Mouse (Mus musculus) heart, embryonic 16.5 days (tissue): ENCODE measurements around the gene Nop10. TPM values are rescaled to one million over a fixed set of nuclear protein-coding genes. Genes with fewer than 3 reads are reported as not detected.
"Not testable (repeated sequence)": the region's sequence is repeated elsewhere in the genome, so short reads cannot be mapped to it uniquely, and the experiment has no call there.

Experiments used
- ATAC-seq: fragments of 200-750 bp; cut with Nextera tagmentation; replicated peaks from 2 replicates; pipeline ENCODE4 v1.8.0; 2017; ENCODE audit warnings: moderate number of reproducible peaks; ENCODE audit not compliant: insufficient read depth, low FRiP score; ENCODE audit errors: extremely low read depth
- H3K27ac ChIP-seq: fragments of 300-500 bp; sonication (generic); 2 replicates; pipeline ENCODE4 v1.5.1; 2014; ENCODE audit warnings: mild to moderate bottlenecking, low read length, control low read depth, moderate library complexity
- H3K27me3 ChIP-seq: fragments of 300-500 bp; sonication (generic); 2 replicates; pipeline ENCODE4 v1.6.1; 2014; ENCODE audit warnings: low read length, mixed read lengths; ENCODE audit not compliant: control insufficient read depth, insufficient read depth
- H3K36me3 ChIP-seq: fragments of 300-500 bp; sonication (generic); 2 replicates; pipeline ENCODE4 v1.6.1; 2014; ENCODE audit not compliant: control insufficient read depth, insufficient read depth
- H3K4me1 ChIP-seq: fragments of 300-500 bp; sonication (generic); 2 replicates; pipeline ENCODE4 v1.6.1; 2014; ENCODE audit warnings: low read length, mixed read lengths; ENCODE audit not compliant: control insufficient read depth, insufficient read depth
- H3K4me2 ChIP-seq: fragments of 300-500 bp; sonication (generic); 2 replicates; pipeline ENCODE4 v1.6.1; 2014; ENCODE audit warnings: low read depth, mild to moderate bottlenecking, control low read depth, low read length
- H3K4me3 ChIP-seq: fragments of 300-500 bp; sonication (generic); 2 replicates; pipeline ENCODE4 v1.5.1; 2014; ENCODE audit warnings: mild to moderate bottlenecking, control low read depth, low read length
- H3K9ac ChIP-seq: fragments of 300-500 bp; sonication (generic); 2 replicates; pipeline ENCODE4 v1.6.1; 2014; ENCODE audit warnings: low read length, control low read depth
- H3K9me3 ChIP-seq: fragments of 300-500 bp; sonication (generic); replicated peaks from 2 replicates; pipeline ENCODE4 v1.6.1; 2016; ENCODE audit warnings: low read length; ENCODE audit not compliant: control insufficient read depth
- WGBS: fragments of 180-500 bp; shearing (Covaris S2); extraction: QIAGEN DNeasy Blood & Tissue Kit; methylation state at CpG from one replicate; pipeline ENCODE4 v1.1.7; 2014; 5-methylcytosine and 5-hydroxymethylcytosine counted together
- polyA plus RNA-seq: library from polyadenylated mRNA; unstranded; fragments of >200 nt; fragmentation: Nextera tagmentation; extraction: Ambion mirVana; gene quantifications from 2 replicates; pipeline ENCODE4 v1.2.1, GENCODE M21; 2015

Nop10 gene
- polyA plus RNA-seq, 1 experiment from 2014 or later = 169 TPM

- Histone ChIP-seq H3K9me3 (no peaks in the 10 kb centered on the region), H3K9ac (no peak overlapping the region), H3K4me1 (peaks cover 16% of the 10 kb centered on the region), H3K4me2 (no peak overlapping the region), H3K36me3 (peaks cover 6% of the 10 kb centered on the region; the same call in 1 of the 2 replicates), H3K4me3 (no peak overlapping the region), H3K27me3 (no peaks in the 10 kb centered on the region), H3K27ac (no peak overlapping the region)
- ATAC-seq = no peak
- 58% methylated on average over 2 of the region's 2 CpGs for WGBS
These were observed 11.2 kb downstream of the Nop10 start for GRCm38 (mm10) chr2:112272909-112273308.

DNA sequence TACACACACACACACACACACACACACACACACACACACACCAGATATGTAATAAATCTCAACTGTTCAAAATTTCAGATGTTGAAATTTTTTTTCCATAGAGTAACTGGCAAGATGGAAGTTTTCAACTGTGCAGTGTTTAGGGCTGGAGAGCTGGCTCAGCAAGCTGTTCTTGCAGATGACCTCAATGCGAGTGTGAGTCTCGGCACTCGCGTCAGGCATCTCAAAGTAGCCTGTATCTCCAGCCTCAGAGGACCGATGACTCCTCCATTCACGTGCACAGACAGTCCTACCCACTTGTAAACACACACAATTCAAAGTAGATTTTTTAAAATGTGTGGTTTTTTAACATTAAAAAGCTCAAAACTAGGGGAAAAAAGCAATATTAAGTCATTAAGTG lies 11.7 kb downstream of the Nop10 start:
- no peak for ATAC-seq
- Histone ChIP-seq H3K27me3 (no peaks in the 10 kb centered on the region), H3K4me1 (peaks cover 13% of the 10 kb centered on the region), H3K36me3 (peaks cover 6% of the 10 kb centered on the region; the same call in 1 of the 2 replicates), H3K27ac (no peak overlapping the region; the same call in 1 of the 2 replicates), H3K9ac (no peak overlapping the region), H3K4me2 (no peak overlapping the region), H3K4me3 (no peak overlapping the region), H3K9me3 (no peaks in the 10 kb centered on the region)
- 76% methylated on average over 6 of the region's 6 CpGs for WGBS

DNA sequence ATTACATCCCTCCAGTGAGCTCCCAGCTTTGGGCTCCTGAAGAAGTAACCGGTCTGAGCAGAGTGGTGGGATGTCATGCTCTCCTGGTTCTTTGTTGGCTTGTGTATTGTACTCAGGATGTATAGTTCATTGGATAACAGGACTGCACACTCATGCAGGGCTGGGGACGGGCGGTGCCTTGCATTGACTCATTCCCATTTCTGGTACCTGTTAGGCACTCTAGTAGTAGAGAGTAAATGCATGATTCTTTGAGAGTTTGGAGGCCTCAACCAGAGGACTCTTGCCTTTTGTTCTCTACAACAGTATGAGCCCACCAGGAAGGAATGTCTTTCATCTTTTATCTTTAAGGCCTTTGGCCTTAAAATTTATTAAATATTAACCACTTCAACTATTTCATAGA lies 15.1 kb downstream of the Nop10 start:
- no peaks in the 10 kb centered on the region for H3K9me3 ChIP-seq
- no peak for ATAC-seq
- H3K4me1 ChIP-seq = peaks cover 4% of the 10 kb centered on the region; the same call in 1 of the 2 replicates
- H3K36me3 ChIP-seq = peaks cover 6% of the 10 kb centered on the region; the same call in 1 of the 2 replicates
- no peak overlapping the region for H3K27ac ChIP-seq
- no peak overlapping the region for H3K4me2 ChIP-seq
- H3K27me3 ChIP-seq = no peaks in the 10 kb centered on the region
- 92% methylated on average over 3 of the region's 3 CpGs for WGBS
- no peak overlapping the region for H3K4me3 ChIP-seq
- no peak overlapping the region for H3K9ac ChIP-seq

- Histone ChIP-seq H3K4me2 (no peak overlapping the region), H3K27ac (no peak overlapping the region), H3K4me3 (no peak overlapping the region), H3K9me3 (no peaks in the 10 kb centered on the region), H3K36me3 (no peaks in the 10 kb centered on the region), H3K27me3 (no peaks in the 10 kb centered on the region), H3K9ac (no peak overlapping the region), H3K4me1 (peaks cover 17% of the 10 kb centered on the region)
- 90% methylated on average over 1 of the region's 1 CpGs for WGBS
- ATAC-seq = no peak
These were observed 21.1 kb downstream of the Nop10 start for GRCm38 (mm10) chr2:112282846-112283245.

DNA sequence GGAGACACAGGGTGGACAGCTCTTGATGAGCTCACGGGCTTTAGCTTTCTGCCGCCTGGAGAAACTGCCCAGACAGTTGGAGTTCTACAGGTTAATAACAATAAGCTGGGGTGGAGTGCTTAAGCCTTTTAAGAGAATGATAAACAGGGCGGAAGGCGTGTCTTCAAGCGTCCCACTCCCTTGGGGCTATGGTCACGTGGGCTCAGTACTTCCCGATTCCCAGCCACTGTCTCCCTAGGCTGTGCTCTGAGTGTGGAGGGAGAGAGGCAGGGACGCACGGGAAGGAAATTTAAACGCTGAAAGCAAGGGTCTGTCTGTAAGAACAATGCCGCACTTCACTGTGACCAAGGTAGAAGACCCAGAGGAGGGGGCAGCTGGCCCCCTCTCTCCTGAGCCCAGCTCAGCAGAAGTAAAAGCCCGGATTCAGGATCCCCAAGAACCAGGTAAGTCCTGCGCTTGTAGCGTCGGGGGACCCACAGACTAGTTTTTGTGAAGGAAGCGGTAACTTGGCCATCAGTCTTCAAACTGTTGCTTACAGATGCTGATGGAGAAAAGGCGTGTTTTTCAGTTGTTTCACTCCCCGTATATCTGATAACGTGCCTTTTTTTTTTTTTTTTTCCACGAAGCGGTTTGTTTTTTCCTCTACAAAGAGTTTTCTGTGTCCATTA lies 22.8 kb downstream of the Nop10 start:
- 2% methylated on average over 21 of the region's 21 CpGs for WGBS
- Histone ChIP-seq H3K4me1 (peaks cover 23% of the 10 kb centered on the region), H3K4me2 (peak overlapping the region; percentile 98), H3K27ac (peak overlapping the region; percentile 65), H3K36me3 (no peaks in the 10 kb centered on the region), H3K27me3 (no peaks in the 10 kb centered on the region), H3K9ac (peak overlapping the region; percentile 86), H3K9me3 (no peaks in the 10 kb centered on the region), H3K4me3 (peak overlapping the region; percentile 74)
- peak; percentile 90 for ATAC-seq

GRCm38 (mm10) chr2:112285031-112285390 lies 23.3 kb downstream of the Nop10 start:
- no peaks in the 10 kb centered on the region for H3K27me3 ChIP-seq
- ATAC-seq = no peak
- H3K4me3 ChIP-seq = peak overlapping the region; percentile 74
- H3K27ac ChIP-seq = no peak overlapping the region; the same call in 1 of the 2 replicates
- H3K36me3 ChIP-seq = no peaks in the 10 kb centered on the region
- H3K9me3 ChIP-seq = no peaks in the 10 kb centered on the region
- peak overlapping the region; percentile 86 for H3K9ac ChIP-seq
- H3K4me2 ChIP-seq = peak overlapping the region; percentile 98
- WGBS = 61% methylated on average over 6 of the region's 6 CpGs
- peaks cover 24% of the 10 kb centered on the region for H3K4me1 ChIP-seq

DNA sequence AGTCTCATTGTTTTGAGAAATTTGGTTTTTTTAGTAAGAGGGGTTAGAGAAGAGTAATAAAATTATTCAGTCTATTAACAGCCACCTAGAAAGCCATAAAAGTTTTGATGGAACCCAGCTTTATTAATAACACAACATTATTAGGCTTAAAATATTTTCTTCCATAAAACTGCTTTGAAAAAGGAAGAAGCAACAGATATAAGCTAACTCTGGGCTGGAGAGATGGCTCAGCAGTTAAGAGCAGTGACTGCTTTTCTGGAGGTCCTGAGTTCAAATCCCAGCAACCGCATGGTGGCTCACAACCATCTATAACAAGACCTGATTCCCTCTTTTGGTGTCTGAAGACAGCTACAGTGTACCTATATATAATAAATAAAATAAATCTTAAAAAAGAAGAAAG lies 24.3 kb downstream of the Nop10 start:
- H3K36me3 ChIP-seq, H3K4me2 ChIP-seq, ATAC-seq, H3K9ac ChIP-seq, H3K27me3 ChIP-seq, H3K9me3 ChIP-seq, H3K4me3 ChIP-seq, H3K27ac ChIP-seq: not testable (repeated sequence)
- 96% methylated on average over 1 of the region's 1 CpGs for WGBS
- peaks cover 24% of the 10 kb centered on the region for H3K4me1 ChIP-seq

GRCm38 (mm10) chr2:112287059-112287458 lies 25.3 kb downstream of the Nop10 start:
- 50% methylated on average over 4 of the region's 4 CpGs for WGBS
- Histone ChIP-seq H3K4me1 (peaks cover 22% of the 10 kb centered on the region), H3K4me2 (no peak overlapping the region), H3K27me3 (no peaks in the 10 kb centered on the region), H3K36me3 (no peaks in the 10 kb centered on the region), H3K9ac (no peak overlapping the region), H3K9me3 (no peaks in the 10 kb centered on the region), H3K4me3 (no peak overlapping the region), H3K27ac (peak overlapping the region; percentile 39; the same call in 1 of the 2 replicates)
- no peak for ATAC-seq

DNA sequence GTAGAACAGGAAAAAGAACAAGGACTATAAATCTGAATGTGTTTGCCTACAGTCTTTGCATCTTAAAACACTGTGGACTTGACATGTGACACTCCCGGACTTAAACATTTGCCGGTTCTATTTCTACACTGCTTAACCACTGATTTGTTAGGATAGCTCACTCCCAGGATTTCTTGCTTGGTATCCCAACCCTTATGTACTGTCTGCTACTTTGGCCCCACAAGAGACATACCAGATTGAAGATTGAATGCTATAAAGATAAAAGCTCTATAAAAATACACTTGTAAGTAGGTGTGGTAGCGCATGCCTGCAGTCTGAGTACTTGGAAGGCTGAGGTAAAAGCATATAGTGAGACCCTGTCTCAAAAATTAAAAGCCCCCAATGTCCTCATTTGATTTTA lies 27.8 kb downstream of the Nop10 start:
- peaks cover 16% of the 10 kb centered on the region for H3K4me1 ChIP-seq
- no peaks in the 10 kb centered on the region for H3K27me3 ChIP-seq
- no peak overlapping the region for H3K4me3 ChIP-seq
- H3K27ac ChIP-seq = peak overlapping the region; percentile 55
- no peak overlapping the region for H3K4me2 ChIP-seq
- 67% methylated on average over 3 of the region's 3 CpGs for WGBS
- no peaks in the 10 kb centered on the region for H3K9me3 ChIP-seq
- ATAC-seq = no peak
- H3K9ac ChIP-seq = no peak overlapping the region
- no peaks in the 10 kb centered on the region for H3K36me3 ChIP-seq
